Mouse (Mus musculus) C2C12 (cell line): ENCODE measurements around the gene Htt.

Experiments used
- CTCF ChIP-seq: IDR thresholded peaks from one replicate; pipeline ENCODE4 v1.5.1; 2011; ENCODE audit not compliant: control insufficient read depth, insufficient read depth, insufficient read length
- MAX ChIP-seq: IDR thresholded peaks from one replicate; pipeline ENCODE4 v1.6.1; 2011; ENCODE audit warnings: mild to moderate bottlenecking, control low read depth
- MYOD1 ChIP-seq: IDR thresholded peaks from one replicate; pipeline ENCODE4 v1.6.1; 2011; ENCODE audit warnings: low read depth; ENCODE audit not compliant: control insufficient read depth, insufficient read length
- MYOG ChIP-seq: IDR thresholded peaks from one replicate; pipeline ENCODE4 v1.6.1; 2011; ENCODE audit not compliant: control insufficient read depth, insufficient read length; ENCODE audit errors: extremely low read depth
- USF1 ChIP-seq: IDR thresholded peaks from one replicate; pipeline ENCODE4 v1.6.1; 2011; ENCODE audit warnings: low read depth, mild to moderate bottlenecking, control low read depth, moderate library complexity

DNA sequence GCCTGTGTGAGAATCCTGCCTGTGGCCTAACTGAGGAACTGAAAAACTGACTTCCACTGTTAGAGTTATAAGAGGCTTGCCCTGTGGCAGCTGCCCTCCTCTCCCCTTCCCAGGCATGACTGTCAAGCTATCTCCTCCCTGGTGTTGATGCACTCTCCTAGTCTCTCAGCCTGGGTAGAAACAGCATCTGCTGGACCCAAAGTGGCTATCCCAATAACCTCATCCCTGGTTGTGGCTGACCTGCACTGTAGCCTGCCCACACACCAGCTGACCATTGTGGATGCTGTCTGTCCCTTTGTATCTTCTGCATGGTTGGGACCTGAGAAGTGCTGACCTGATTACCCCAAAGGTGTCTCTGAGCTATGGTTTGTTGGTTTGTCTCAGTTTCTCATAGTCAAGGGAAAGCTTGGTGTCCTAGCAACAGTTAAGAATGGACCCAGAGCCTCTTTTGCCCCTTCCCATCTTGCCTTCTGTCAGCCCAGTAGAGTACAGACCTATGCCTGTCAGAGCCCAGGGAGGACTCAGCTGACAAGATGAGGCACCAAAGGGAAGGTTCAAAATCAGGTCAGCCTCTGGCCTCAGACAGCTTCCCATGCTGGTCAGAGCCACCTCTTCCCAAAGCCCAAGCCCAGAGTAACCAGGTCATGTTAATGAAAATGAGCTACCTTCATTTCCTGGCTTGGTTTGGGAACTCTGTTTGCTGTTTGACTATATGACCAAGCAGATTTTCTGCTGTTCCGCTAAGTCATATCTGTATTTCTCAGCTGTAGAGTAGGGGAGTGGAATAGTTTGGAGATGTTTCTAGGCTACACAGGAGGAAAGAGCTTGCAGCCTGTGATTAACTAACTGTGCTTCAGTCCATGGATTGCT, 148.3 kb downstream of the Htt start:
- TF ChIP-seq CTCF (no peak), USF1 (no peak), MYOG (no peak), MAX (no peak), MYOD1 (no peak)
